25 mouse cellular contexts compared by ENCODE assay signal in the genomic region with DNA sequence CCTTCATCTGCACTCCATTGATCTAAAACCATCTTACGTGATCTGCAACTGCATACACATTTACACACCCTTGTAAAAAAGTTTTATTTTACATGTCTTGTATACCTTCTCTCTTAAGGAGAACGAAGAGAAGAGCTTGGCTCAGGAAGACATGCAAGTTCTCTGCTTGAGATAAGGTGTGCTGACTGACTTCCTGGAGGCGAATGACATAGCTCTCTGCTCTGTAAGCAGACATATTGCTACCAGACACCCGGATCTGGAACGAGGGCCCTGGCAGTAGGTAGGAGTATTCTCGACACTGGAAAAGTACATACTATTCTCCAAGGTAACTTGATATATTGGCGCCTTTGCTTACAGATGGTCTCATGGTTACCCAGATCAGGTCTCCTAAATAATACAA. TPM values are rescaled to one million over a fixed set of nuclear protein-coding genes. Genes with fewer than 3 reads are reported as not detected.
DNase-seq lines count a peak whose midpoint lies in the region; ATAC-seq lines count a peak whose summit lies in the region.
"Had no signal": no experiment of that assay in that cellular context is flagged by ENCODE, and none has a peak within 500 bp of the region (broad histone marks: within the 10 kb centered on the region; RNA-seq: fewer than 3 reads in every experiment).

No protein-coding gene starts in this region.

- intact Hi-C loops in gastrocnemius, postnatal 36 days (cut with DNase I), result loop anchor here (5.0 kb wide), 1 partner anchor 80 kb away; no protein-coding TSS in a partner anchor

- H3K9me3 ChIP-seq in megakaryocyte, embryonic 14.5 days, result no peaks in the 10 kb centered on the region
- H3K9me3 ChIP-seq in midbrain, embryonic 16.5 days (replicated peaks; ENCODE audit: control insufficient read depth, low read length, poor library complexity, severe bottlenecking), result no peaks in the 10 kb centered on the region
- H3K9me3 ChIP-seq: embryonic facial prominence, embryonic 12.5 days; embryonic facial prominence, embryonic 15.5 days; heart, embryonic 12.5 days; heart, embryonic 15.5 days; hindbrain, embryonic 10.5 days; hindbrain, embryonic 13.5 days had no signal

- 95% methylated on average over 7 of the region's 7 CpGs for WGBS in midbrain, embryonic 16.5 days

- no peak overlapping the region for H3K27ac ChIP-seq in midbrain, embryonic 16.5 days (ENCODE audit: low read length)
- H3K27ac ChIP-seq: embryonic facial prominence, embryonic 12.5 days; embryonic facial prominence, embryonic 15.5 days; heart, embryonic 15.5 days; hindbrain, embryonic 10.5 days; hindbrain, embryonic 13.5 days had no signal

- H3K9ac ChIP-seq in midbrain, embryonic 16.5 days (ENCODE audit: low read depth, low read length), result no peak overlapping the region
- H3K9ac ChIP-seq: embryonic facial prominence, embryonic 12.5 days; embryonic facial prominence, embryonic 15.5 days; forebrain, postnatal 0 days; heart, embryonic 12.5 days; heart, embryonic 15.5 days; hindbrain, embryonic 13.5 days had no signal

- H3K4me2 ChIP-seq in midbrain, embryonic 16.5 days (ENCODE audit: low read length), result no peak overlapping the region
- H3K4me2 ChIP-seq: embryonic facial prominence, embryonic 12.5 days; embryonic facial prominence, embryonic 15.5 days; heart, embryonic 12.5 days; heart, embryonic 15.5 days; hindbrain, embryonic 13.5 days had no signal

- H3K27me3 ChIP-seq in megakaryocyte, embryonic 14.5 days (replicated peaks), result no peaks in the 10 kb centered on the region
- H3K27me3 ChIP-seq in midbrain, embryonic 16.5 days (ENCODE audit: control insufficient read depth, insufficient read depth, low read depth, low read length), result no peaks in the 10 kb centered on the region
- H3K27me3 ChIP-seq: embryonic facial prominence, embryonic 12.5 days; embryonic facial prominence, embryonic 15.5 days; heart, embryonic 12.5 days; heart, embryonic 15.5 days; hindbrain, embryonic 13.5 days; Patski had no signal

- peaks cover 80% of the 10 kb centered on the region for H3K4me1 ChIP-seq in megakaryocyte, embryonic 14.5 days
- no peaks in the 10 kb centered on the region for H3K4me1 ChIP-seq in midbrain, embryonic 16.5 days (ENCODE audit: control insufficient read depth, insufficient read depth, low read length)
- H3K4me1 ChIP-seq: embryonic facial prominence, embryonic 12.5 days; hindbrain, embryonic 10.5 days; hindbrain, embryonic 13.5 days had no signal

- peak overlapping the region; percentile 73 for H3K4me3 ChIP-seq in megakaryocyte, embryonic 14.5 days (replicated peaks)
- H3K4me3 ChIP-seq in midbrain, embryonic 16.5 days (ENCODE audit: low read depth, low read length), result no peak overlapping the region
- H3K4me3 ChIP-seq: embryonic facial prominence, embryonic 12.5 days; embryonic facial prominence, embryonic 15.5 days; heart, embryonic 12.5 days; heart, embryonic 15.5 days; hindbrain, embryonic 10.5 days; hindbrain, embryonic 13.5 days had no signal

- H3K36me3 ChIP-seq in megakaryocyte, embryonic 14.5 days (replicated peaks; ENCODE audit: low read length), result peaks cover 57% of the 10 kb centered on the region
- H3K36me3 ChIP-seq in midbrain, embryonic 16.5 days (ENCODE audit: control insufficient read depth, insufficient read depth, low read length), result no peaks in the 10 kb centered on the region
- H3K36me3 ChIP-seq: embryonic facial prominence, embryonic 12.5 days; embryonic facial prominence, embryonic 15.5 days; heart, embryonic 12.5 days; heart, embryonic 15.5 days; hindbrain, embryonic 10.5 days; hindbrain, embryonic 13.5 days had no signal

- DNase-seq in gastrocnemius, adult 18-20 months (ENCODE audit: low spot score), result peak; percentile 64
- DNase-seq in gastrocnemius, postnatal 36 days, result no peak
- DNase-seq in right cerebral cortex, adult 2 months (ENCODE audit: low spot score in 2 of 2), result no peak
- DNase-seq: adrenal gland, postnatal 10 days; adrenal gland, postnatal 36 days; cerebellum, adult 18-20 months; cerebellum, adult 9-10 months; cerebellum, postnatal 14 days; forebrain, postnatal 0 days; gastrocnemius, postnatal 14 days; heart, postnatal 10 days; heart, postnatal 36 days had no signal

- ATAC-seq in megakaryocyte, adult 5-6 weeks (ENCODE audit: poor library complexity, severe bottlenecking), result no peak
- ATAC-seq in megakaryocyte progenitor cell, adult 5-6 weeks (replicated peaks; ENCODE audit: poor library complexity), result peak; percentile 44
- no peak for ATAC-seq in midbrain, embryonic 16.5 days
- ATAC-seq: forebrain, embryonic 14.5 days; forebrain, postnatal 0 days; hindbrain, embryonic 16.5 days; Patski had no signal

RNA-seq across cellular contexts. Expression of gene Adcy9, which starts 22.7 kb away (rescaled TPM):
- 10 to 100 TPM; 33.7 to 36.2 TPM for total RNA-seq in gastrocnemius, adult 18-20 months (2021)
- total RNA-seq in gastrocnemius, postnatal 36 days (2021), result 10 to 100 TPM; 26.3 to 30.6 TPM
- polyA plus RNA-seq in megakaryocyte, embryonic 14.5 days (2012; ENCODE audit: insufficient read depth, low replicate concordance), result 1.9 and 3.5 TPM in 2 replicates
- 2.1 and 3.0 TPM in 2 replicates for total RNA-seq in megakaryocyte, adult 5-6 weeks (2015)
- total RNA-seq in megakaryocyte, adult 5-6 weeks (2017), result 2.3 and 3.8 TPM in 2 replicates
- 1.1 and 2.7 TPM in 2 replicates for total RNA-seq in megakaryocyte progenitor cell, adult 5-6 weeks (2015)
- total RNA-seq in megakaryocyte progenitor cell, adult 5-6 weeks (2017), result 3.7 and 4.7 TPM in 2 replicates
- 4.0 and 4.3 TPM in 2 replicates for polyA plus RNA-seq in midbrain, embryonic 16.5 days (2015; fragmentation: Nextera tagmentation; extraction: Ambion mirVana)

Comparison
In these comparisons a context has a peak if more than half of its experiments do, and no peak if none do; other contexts are left out.
1. RNA of gene Adcy9, which starts 22.7 kb away (total RNA-seq): 33.7 to 36.2 TPM in gastrocnemius, adult 18-20 months and 26.3 to 30.6 TPM in gastrocnemius, postnatal 36 days; 1.1 to 4.7 TPM in megakaryocyte progenitor cell, adult 5-6 weeks and 2.1 to 3.8 TPM in megakaryocyte, adult 5-6 weeks; every median in the first group is over 4 times any median in the second.